Mouse (Mus musculus) adrenal gland, postnatal 36 days (tissue): ENCODE results near the gene Ctf1. TPM values are rescaled to one million over a fixed set of nuclear protein-coding genes. Genes with fewer than 3 reads are reported as not detected.

Experiments
- DNase-seq, 2 experiments: peaks; one replicate each; pipeline ENCODE4 v3.0.0; 2021; ENCODE audit warnings: mixed read lengths in 1 of 2
- total RNA-seq, 2 experiments: library from RNA; stranded (reverse); gene quantifications; 2 replicates each; pipeline ENCODE4 v1.2.3; 2021

Ctf1 gene
- total RNA-seq, 2 experiments from 2014 or later, result 3.2 to 4.2 TPM

DNA sequence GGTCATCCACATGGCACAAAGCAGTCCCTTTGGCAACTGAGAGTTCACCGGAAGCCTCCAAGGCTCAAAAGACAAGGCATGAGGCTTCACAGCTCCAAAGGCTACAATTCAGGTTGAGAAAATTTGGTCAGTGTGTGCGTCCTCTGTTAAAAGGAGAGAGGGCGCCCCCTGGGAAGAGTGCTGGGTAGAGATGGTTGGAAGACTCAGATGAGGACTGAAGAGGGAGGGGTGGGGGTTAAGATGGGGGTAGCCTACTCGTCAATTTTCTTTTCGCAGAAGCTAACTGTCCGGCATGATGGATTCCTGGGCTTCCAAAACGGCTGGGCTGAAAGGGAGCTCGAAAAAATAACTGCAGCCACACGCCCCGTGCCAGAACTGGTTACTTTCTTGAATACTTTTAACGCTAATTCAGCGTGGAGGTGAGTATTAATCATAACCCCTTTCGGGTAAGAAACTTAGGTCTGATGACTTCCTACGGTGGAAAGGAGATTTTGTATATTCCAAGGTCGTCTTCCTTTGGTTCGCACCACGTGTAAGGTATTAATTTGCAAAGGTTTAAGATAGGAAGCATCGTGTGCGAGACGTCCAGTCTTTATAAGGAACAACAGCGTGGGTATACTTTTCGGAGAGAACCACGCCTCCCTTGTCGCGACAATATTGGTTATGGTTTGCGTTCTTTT lies 32.0 kb downstream of the Ctf1 start, which contains the start of gene Fbxl19:
TSS of gene Fbxl19 (plus strand) at position 178 of the 680 bp plus-strand sequence.
- DNase-seq, result peak; percentile 79 to 87

DNA sequence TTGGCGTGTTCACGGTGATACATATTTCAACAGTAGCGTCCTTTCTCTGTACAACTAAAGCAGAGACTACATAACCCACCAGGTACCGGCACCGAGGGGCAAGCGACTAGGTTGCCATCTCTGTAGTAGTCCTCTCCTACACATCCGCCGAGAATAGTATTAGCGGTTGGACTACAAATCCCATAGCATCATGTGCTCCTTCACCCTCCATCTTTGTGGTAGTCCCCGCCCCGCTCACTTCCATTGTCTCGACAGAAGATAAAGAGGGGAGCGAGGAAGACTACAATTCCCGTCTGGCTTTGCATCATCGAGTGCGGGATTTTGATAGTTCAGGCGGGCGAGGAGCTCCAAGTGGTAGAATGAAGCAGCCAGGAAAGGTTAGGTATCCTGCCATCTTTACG lies 32.7 kb downstream of the Ctf1 start:
- DNase-seq, result peak; percentile 92 to 93

DNA sequence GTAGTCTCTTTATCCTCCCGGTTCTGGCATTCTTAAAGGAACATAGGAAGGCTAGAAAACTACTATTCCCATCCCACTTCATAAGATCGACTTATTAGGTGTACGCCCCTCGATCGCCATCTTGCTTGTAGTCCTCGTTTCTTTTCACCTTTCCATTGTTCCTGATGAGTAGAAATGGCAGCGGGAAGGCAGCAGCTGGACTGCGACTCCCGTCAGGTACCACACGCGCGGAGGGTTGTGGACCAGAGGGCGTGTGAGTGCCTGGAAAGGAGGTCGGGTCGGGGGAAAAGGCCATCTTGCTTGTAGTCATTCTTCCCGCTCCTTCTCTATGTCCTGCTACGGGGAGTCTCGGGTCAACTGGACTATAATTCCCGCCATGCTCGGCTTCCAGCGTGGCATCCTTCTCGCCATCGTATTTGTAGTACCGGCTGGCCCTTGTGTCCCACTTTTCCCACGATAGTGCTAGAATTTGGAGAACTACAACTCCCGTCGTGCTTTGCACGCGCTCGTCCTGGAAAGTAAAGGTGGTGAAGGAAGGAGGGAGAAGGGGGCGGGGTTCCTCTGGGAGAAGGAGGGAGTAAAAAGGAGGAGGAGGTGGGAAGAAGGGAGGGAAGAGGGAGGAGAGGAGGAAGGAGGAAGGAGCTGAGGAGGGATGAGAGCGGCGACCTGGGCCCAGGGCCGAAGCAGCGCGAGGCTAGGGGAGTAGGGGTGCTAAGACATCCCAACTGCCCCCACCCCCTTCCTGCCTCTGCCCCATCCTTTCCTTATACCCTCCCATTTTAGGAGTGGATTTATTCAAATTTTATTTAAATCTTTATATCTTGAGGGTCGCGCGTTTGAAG lies 33.3 kb downstream of the Ctf1 start:
- peak; percentile 95 for DNase-seq

DNA sequence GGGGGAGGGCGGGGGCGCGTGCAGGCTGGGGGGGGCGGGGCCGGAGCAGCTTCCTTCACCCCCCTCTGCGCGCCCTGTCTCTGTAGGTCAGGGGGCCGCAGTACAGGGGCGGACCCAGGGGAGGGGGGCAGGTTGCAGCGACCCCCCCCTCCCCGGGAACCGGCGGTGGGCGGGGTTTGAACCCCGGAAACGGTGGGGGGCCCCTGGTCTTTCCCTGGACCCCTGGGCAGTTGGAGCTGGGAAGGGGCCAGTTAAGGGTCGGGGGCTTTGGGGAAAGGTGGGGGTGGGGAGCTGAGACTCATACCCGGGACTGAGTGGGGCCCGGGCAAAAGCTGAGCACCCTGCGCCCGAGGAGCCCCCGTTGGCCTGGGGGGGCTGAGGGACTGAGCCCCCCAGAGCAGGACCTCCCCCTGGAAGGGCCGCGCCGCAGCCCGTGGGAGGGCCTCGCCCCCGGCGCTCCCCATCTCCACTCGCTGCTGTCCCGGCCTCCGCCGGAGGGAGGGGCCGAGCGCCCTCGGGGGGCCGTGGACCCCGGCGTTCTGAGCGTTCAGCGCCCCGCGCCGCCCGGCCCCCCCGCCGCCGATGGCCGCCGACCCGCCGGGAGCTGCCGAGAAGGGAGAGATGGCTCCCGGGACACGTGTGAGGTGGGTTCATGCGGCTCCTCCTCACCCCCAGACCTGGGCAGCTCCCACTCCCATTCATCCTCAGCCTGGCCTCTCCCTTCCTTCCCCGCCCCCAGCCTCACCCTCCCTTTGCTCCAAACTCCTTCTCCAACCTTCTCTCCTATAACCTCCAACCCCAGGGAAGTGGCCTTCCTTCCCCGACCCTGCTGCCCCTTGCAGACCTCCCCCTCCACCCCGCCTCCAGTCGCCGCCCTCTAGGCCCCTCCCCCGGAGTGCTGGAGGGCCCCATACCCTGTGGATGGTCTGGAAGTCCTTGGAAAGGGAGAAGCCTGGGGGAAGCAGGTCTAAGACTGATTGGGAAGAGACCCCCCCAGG lies 34.3 kb downstream of the Ctf1 start:
- peak; percentile 18 to 52 for DNase-seq

DNA sequence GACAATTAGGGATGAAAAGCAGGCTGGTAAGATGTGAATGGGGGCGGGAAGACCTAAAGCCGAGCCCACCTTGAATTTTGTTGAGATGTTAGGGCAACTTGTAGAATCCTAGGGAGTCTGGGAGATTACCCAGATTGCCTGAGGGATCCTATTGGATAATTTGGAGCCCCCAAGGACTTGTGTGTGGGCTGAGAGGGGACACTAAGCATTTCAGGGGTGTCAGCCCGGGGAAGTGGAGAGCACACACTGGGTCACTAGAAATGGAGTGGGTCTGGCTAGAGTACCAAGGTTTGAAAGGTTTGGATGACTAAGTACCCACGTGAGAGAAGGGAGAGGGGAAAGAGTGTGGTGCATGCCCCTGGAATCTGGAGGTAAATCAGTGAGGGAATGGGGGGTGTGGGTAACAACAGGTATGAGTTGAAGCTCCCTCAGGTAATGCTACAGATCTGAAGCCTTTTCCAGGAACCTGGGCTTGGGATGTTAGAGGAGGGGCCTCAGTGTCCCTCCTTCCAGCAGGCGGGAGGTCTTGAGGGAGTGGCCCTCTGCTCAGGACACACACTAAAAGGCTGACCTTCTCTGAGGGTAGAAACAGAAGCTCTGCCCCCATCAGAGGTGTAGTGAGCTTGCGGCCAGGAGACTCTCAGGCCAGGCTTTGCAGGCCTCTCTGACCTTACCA lies 35.2 kb downstream of the Ctf1 start:
- DNase-seq, result no peak

DNA sequence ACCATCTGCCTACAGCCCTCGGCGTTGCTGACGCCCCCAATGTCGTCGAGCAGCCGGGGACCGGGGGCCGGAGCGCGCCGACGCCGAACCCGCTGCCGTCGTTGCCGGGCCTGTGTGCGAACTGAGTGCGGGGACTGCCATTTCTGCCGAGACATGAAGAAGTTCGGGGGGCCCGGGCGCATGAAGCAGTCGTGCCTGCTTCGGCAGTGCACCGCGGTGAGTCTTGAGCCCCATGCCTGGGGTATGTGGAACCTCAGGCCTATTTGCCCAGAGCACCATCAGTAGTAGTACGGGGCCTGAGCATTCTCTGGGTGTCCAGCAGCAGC lies 35.7 kb downstream of the Ctf1 start:
- DNase-seq, result no peak

DNA sequence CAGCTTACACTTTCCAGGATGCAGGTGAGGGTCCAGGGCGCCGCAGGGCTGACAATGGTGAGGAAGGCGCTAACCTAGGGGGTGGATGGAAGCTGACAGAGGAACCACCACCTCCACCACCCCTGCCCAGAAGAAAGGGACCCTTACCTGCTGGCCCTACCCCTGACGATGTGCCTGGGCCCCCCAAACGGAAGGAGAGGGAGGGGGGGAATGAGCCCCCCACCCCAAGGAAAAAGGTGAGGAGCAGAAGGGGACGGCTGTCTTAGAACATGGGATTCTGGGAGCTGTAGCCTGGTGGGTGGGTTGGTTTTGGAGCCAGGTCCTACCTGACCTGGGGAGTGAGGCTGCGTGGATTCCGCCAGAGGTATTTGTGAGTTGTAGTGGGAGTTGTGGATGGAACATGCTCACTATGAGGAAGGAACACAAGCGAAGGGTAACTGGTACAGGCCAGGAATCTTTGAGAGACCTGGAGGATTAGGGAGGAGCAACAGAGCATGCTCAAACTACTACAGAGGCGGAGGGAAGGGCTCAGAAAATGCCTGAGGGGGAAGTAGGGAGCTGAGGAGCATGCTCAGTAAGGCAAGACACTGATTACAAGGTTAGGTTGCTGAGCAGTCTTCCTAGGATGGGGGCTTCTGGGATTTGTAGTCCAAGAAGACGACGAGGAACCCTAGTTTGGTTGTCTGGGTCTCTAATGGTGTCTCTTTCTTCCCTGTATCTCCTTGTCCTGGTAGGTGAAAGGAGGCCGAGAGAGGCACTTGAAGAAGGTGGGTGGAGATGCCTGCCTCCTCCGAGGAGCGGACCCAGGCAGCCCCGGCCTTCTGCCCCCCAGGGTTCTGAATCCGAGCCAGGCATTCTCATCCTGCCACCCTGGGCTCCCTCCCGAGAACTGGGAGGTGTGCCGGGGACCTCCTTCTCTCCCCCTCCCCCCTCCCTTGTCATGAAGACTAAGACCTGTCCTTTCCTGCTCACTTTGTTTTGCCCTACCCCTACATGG lies 37.9 kb downstream of the Ctf1 start:
- DNase-seq, result no peak

DNA sequence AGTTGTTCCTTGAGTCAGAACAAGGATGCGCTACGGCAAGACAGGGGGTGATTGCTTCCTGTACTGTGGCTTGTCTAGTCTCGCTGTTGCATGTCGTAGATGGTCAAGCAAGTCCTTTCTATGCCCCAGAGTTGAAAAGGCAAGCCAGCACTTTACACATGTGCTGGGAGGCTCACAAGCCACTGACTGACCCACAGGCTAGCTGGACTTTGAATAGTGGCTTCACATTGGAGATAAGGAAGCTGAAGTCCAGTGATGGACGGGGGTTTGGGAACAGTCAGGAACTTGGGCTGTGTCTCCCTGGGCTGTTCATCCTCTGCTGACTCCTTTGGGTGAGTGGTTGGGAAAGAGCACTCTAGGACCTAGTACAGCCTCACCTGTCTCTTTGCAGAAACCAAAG lies 39.1 kb downstream of the Ctf1 start:
- DNase-seq, result no peak

DNA sequence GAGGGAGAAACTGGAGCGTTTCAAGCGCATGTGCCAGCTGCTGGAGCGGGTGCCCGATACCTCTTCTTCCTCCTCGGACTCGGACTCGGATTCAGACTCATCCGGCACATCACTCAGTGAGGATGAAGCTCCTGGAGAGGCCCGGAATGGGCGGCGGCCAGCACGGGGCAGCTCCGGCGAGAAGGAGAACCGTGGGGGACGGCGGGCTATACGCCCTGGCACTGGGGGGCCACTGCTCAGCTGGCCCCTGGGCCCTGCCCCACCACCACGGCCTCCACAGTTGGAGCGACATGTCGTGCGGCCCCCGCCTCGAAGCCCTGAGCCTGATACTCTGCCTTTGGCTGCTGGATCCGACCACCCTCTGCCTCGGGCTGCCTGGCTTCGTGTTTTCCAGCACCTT lies 39.5 kb downstream of the Ctf1 start:
- DNase-seq, result no peak

DNA sequence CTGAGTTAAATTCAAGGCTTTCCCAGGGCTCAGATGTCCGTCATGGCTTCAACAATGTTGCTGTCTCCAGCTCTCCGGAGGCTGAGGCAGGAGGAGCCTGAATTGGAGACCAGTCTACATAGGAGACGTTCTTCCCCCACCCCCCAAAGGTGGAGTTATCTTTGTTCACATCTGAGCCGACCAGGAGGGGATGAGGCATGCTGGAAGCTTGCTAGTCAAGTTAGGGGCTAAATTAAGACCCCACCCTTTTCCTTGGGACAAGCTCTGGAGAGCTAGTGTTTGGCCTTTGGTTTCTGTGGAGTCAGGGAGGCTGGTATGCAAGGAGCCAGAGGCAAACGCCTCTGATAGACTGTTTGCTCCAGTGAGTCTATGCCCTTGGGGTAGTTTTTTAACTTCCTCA lies 40.6 kb downstream of the Ctf1 start:
- no peak for DNase-seq

DNA sequence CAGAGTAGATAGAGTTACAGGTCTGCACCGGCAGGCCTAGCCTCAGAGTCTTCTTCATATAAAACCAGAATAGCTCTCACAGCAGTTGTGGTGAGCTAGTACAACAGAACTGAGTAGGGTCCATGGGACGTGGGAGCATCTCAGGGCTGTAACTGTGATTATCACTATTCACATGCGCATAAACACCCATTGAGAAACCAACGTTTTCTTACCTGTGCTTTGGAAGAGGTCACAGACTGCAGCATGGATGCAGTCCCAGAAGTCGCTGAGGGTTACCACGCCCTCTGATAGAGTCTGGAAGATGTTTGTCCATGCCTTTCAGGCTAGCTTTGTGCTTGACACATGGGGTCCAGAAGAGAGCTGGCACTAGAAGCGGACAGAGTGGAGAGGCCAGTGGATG lies 41.2 kb downstream of the Ctf1 start:
- no peak for DNase-seq

DNA sequence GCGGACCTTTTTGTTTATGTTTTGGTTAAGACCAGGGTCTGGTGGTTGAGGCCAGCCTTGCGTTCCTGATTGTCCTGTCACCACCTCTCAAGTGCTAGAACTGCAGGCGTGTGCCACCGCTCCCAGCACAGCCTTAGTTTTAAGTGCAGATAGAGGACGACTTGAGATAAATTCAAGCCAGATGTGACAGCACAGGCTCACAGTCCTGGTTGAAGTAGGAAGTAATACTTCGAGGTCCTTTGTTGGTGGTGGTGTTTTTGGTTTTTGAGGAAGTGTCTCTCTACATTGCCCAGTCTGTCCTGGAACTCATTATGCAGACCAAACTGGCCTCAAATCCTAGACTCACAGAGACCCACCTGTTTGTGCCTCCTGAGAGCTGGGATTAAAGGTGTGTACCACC lies 47.2 kb downstream of the Ctf1 start:
- no peak for DNase-seq

DNA sequence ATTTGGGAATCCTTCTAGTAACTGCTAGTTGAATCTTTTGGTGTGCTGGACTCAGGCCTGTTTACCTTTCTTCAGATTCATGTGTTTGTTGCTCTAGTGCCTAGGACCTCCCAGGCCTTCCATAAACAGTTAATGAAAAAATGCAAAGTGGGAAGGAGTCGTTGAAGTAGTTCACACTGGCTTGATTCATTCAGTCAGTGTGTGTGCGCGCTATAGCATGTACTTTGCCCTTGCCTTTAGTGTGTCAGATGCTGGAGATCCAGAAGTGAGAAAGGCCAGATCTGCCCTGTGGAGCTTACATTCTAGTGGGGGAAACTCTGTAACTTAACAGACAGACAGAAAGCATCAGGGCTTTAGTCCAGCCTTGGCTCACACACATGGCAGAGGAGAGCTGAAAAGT lies 47.9 kb downstream of the Ctf1 start:
- no peak for DNase-seq

DNA sequence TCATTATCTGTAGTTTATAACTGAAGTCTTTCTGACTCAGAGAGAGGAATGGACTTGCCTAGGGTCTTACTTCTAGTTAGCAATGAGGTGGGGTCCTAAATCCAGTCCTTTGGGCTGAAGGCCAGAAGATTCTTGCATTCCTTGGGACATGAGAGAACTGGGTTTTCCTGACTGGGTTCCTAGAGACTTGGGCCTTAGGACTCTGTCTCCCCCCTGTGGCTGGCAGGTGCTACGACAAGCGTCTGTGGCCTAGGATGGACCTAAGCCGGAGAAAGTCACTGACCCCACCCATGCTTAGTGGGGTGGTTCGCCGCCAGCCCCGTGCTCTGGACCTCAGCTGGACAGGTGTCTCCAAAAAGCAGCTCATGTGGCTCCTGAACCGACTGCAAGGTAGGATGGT lies 48.5 kb downstream of the Ctf1 start:
- peak; percentile 72 to 83 for DNase-seq

DNA sequence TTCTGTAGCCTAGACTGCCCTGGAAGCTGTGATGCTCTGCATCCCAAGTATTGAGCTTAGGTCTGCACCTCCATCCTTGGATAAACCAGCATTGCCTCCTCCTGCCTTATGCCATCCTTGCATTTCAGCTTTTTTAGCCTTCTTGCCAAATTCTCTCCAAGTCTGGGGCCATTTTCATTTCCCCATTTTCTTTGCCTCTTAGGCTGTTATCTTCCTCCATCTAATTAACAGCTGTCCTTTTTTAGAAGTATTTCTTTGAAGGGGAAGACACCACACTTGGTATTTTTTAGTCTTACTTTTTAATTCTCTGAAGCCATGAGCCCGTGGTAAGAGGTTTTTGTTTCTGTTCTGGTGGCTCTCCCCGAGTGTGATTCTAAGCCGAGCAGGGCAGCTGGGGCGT lies 51.1 kb downstream of the Ctf1 start:
- no peak for DNase-seq

DNA sequence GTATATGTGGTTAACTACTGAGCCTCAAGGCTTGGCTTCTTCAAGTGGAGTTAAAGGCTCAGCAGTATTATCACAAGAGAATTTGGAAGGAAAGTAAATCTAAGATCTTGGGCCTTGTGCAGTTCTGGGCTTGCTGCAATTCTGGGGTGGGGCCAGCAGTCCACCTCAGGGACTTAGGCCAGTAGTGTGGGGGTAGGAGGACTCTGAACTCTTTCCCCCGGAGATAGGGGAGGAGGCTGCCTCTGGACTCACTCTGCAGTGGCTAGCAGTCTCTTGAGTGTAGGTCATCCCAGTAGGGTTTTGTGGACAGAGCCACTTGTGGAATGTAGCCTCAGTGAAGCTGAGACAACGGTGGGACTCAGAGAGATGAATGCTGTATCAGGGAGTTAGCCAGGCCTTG lies 53.2 kb downstream of the Ctf1 start:
- DNase-seq, result no peak

DNA sequence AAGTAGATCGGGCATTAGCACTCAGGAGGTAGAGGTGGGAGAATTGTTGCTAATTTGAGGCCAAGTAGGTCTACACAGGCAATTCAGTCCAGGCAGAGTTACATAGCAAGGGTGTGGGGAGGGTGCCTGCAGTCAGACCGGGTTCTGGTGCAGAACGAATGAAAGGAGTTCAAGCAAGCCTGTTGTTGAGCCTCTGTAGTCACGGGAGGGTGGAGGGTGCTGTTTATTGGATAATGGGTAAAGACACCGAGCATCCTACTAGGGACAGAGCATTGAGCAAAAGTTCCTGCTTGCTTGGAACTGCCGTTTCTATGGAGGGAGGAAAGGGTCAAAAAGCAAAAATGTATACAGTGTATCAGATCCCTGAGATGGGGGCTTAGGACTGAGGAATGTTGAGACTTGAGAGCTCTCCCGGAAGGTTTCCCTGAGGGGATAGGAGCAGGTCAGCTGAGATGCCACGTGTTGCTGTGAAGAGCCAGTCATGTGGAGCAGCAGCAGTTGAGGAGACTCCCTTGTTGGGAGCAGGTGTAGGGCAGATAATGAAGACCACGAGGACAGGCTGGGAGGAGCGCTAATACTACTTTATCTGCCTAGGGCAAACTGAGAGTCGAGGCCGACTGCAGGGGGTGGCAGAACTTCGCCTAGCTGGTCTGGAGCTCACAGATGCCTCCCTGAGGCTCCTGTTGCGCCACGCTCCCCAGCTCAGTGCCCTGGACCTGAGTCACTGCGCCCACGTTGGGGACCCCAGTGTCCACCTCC lies 54.5 kb downstream of the Ctf1 start:
- DNase-seq, result no peak
